Mouse (Mus musculus) MEL (cell line): ENCODE measurements around the gene Top3a. TPM values are rescaled to one million over a fixed set of nuclear protein-coding genes. Genes with fewer than 3 reads are reported as not detected.

Experiments used
- DNase-seq: peaks from one replicate; pipeline ENCODE4 v3.0.0; 2011; ENCODE audit warnings: low read depth, low spot score
- H3K27ac ChIP-seq: 2 replicates; pipeline ENCODE4 v1.5.1; 2012; ENCODE audit warnings: low read depth, mild to moderate bottlenecking, control low read depth, low read length, moderate library complexity; ENCODE audit not compliant: control insufficient read depth
- H3K27me3 ChIP-seq, 2 experiments: fragments of 150-350 bp in 1 of 2; sonication (generic) in 1 of 2; 2 replicates each; pipeline ENCODE4 v1.6.1; 2012; ENCODE audit warnings: low read length in 2 of 2, mild to moderate bottlenecking in 2 of 2, improper control_type of control experiment in 1 of 2, moderate library complexity in 1 of 2; ENCODE audit not compliant: insufficient read depth in 2 of 2, control insufficient read depth in 1 of 2
- H3K36me3 ChIP-seq, 2 experiments: 2 replicates each; pipeline ENCODE4 v1.6.1; 2012 to 2014; ENCODE audit warnings: low read length in 2 of 2, improper control_type of control experiment in 1 of 2, inconsistent platforms in 1 of 2, mild to moderate bottlenecking in 1 of 2; ENCODE audit not compliant: insufficient read depth in 2 of 2, control insufficient read depth in 1 of 2
- H3K4me1 ChIP-seq, 2 experiments: fragments of 150-350 bp in 1 of 2; sonication (generic) in 1 of 2; 2 replicates each; pipeline ENCODE4 v1.6.1; 2012; ENCODE audit warnings: low read length in 2 of 2, improper control_type of control experiment in 1 of 2, mild to moderate bottlenecking in 1 of 2; ENCODE audit not compliant: insufficient read depth in 2 of 2, control insufficient read depth in 1 of 2
- H3K4me3 ChIP-seq, 2 experiments: fragments of 150-350 bp in 1 of 2; sonication (generic) in 1 of 2; 2 replicates each; pipeline ENCODE4 v1.5.1; 2012; ENCODE audit warnings: low read depth in 2 of 2, low read length in 2 of 2, mild to moderate bottlenecking in 2 of 2, moderate library complexity in 2 of 2, control low read depth in 1 of 2, improper control_type of control experiment in 1 of 2; ENCODE audit not compliant: control insufficient read depth in 1 of 2, insufficient read depth in 1 of 2
- H3K79me2 ChIP-seq: 2 replicates; pipeline ENCODE4 v1.6.1; 2012; ENCODE audit warnings: mild to moderate bottlenecking, low read length, moderate library complexity; ENCODE audit not compliant: control insufficient read depth, poor library complexity, insufficient read depth
- H3K9ac ChIP-seq: 2 replicates; pipeline ENCODE4 v1.6.1; 2012; ENCODE audit warnings: low read depth, mild to moderate bottlenecking, control low read depth, low read length, moderate library complexity; ENCODE audit not compliant: control insufficient read depth, poor library complexity, severe bottlenecking
- H3K9me3 ChIP-seq: fragments of 150-350 bp; sonication (generic); replicated peaks from 2 replicates; pipeline ENCODE4 v1.6.1; 2012; ENCODE audit warnings: mild to moderate bottlenecking, low read length, improper control_type of control experiment, moderate library complexity; ENCODE audit not compliant: insufficient read depth
- BHLHE40 ChIP-seq: IDR thresholded peaks from 2 replicates; pipeline ENCODE4 v1.6.1; 2012; ENCODE audit warnings: low read depth, mild to moderate bottlenecking, inconsistent platforms, low read length, improper control_type of control experiment, borderline replicate concordance
- CHD1 ChIP-seq: IDR thresholded peaks from 2 replicates; pipeline ENCODE4 v1.6.1; 2012; ENCODE audit warnings: low read depth, mild to moderate bottlenecking, inconsistent platforms, low read length, improper control_type of control experiment
- CHD2 ChIP-seq: IDR thresholded peaks from 2 replicates; pipeline ENCODE4 v1.6.1; 2011; ENCODE audit warnings: low read length, improper control_type of control experiment
- CTCF ChIP-seq, 3 experiments: IDR thresholded peaks in 2 of 3; conservative IDR thresholded peaks in 1 of 3; 2 replicates each; pipeline ENCODE4 v1.5.1; 2011 to 2012; ENCODE audit warnings: low read length in 3 of 3, low read depth in 2 of 3, mild to moderate bottlenecking in 2 of 3, improper control_type of control experiment in 1 of 3, inconsistent platforms in 1 of 3, mixed read lengths in 1 of 3, moderate library complexity in 1 of 3; ENCODE audit not compliant: control insufficient read depth in 1 of 3, insufficient read depth in 1 of 3, poor library complexity in 1 of 3, severe bottlenecking in 1 of 3
- E2F4 ChIP-seq: IDR thresholded peaks from 2 replicates; pipeline ENCODE4 v1.6.1; 2011; ENCODE audit warnings: low read depth, low read length, improper control_type of control experiment, borderline replicate concordance
- ELF1 ChIP-seq: IDR thresholded peaks from 2 replicates; pipeline ENCODE4 v1.6.1; 2014; ENCODE audit warnings: low read depth, mild to moderate bottlenecking, inconsistent platforms, low read length, improper control_type of control experiment, moderate library complexity
- ETS1 ChIP-seq: IDR thresholded peaks from 2 replicates; pipeline ENCODE4 v1.6.1; 2012; ENCODE audit warnings: low read depth, mild to moderate bottlenecking, inconsistent platforms, low read length, improper control_type of control experiment, moderate library complexity
- GABPA ChIP-seq: IDR thresholded peaks from 2 replicates; pipeline ENCODE4 v1.6.1; 2012; ENCODE audit warnings: low read depth, mild to moderate bottlenecking, inconsistent platforms, low read length, improper control_type of control experiment, moderate library complexity
- HCFC1 ChIP-seq: IDR thresholded peaks from 2 replicates; pipeline ENCODE4 v1.6.1; 2012; ENCODE audit warnings: low read depth, mild to moderate bottlenecking, inconsistent platforms, low read length, improper control_type of control experiment, moderate library complexity
- JUND ChIP-seq: IDR thresholded peaks from 2 replicates; pipeline ENCODE4 v1.6.1; 2011; ENCODE audit warnings: low read depth, mild to moderate bottlenecking, improper control_type of control experiment, low read length
- KAT2A ChIP-seq: conservative IDR thresholded peaks from 2 replicates; pipeline ENCODE4 v1.6.1; 2012; ENCODE audit warnings: low read depth, low read length, improper control_type of control experiment, inconsistent platforms
- MAX ChIP-seq: IDR thresholded peaks from 2 replicates; pipeline ENCODE4 v1.6.1; 2011; ENCODE audit warnings: low read length, improper control_type of control experiment
- MAZ ChIP-seq: IDR thresholded peaks from 2 replicates; pipeline ENCODE4 v1.6.1; 2012; ENCODE audit warnings: low read depth, mild to moderate bottlenecking, inconsistent platforms, low read length, improper control_type of control experiment
- MXI1 ChIP-seq: IDR thresholded peaks from 2 replicates; pipeline ENCODE4 v1.6.1; 2011; ENCODE audit warnings: mild to moderate bottlenecking, low read depth, low read length, improper control_type of control experiment
- MYB ChIP-seq: IDR thresholded peaks from 2 replicates; pipeline ENCODE4 v1.6.1; 2011; ENCODE audit warnings: mild to moderate bottlenecking, low read depth, low read length, improper control_type of control experiment
- MYC ChIP-seq: IDR thresholded peaks from 2 replicates; pipeline ENCODE4 v1.6.1; 2011; ENCODE audit warnings: low read depth, mild to moderate bottlenecking, low read length, improper control_type of control experiment, moderate library complexity
- POLR2A ChIP-seq, 2 experiments: IDR thresholded peaks; 2 replicates each; pipeline ENCODE4 v1.6.1; 2011 to 2012; ENCODE audit warnings: low read length in 2 of 2, mild to moderate bottlenecking in 2 of 2, control low read depth in 1 of 2, improper control_type of control experiment in 1 of 2, low read depth in 1 of 2, moderate library complexity in 1 of 2; ENCODE audit not compliant: control insufficient read depth in 1 of 2, insufficient read depth in 1 of 2, poor library complexity in 1 of 2
- POLR2AphosphoS5 ChIP-seq: IDR thresholded peaks from 2 replicates; pipeline ENCODE4 v1.6.1; 2012; ENCODE audit warnings: low read depth, borderline replicate concordance, mild to moderate bottlenecking, inconsistent platforms, low read length, moderate library complexity, mixed read lengths
- RCOR1 ChIP-seq: IDR thresholded peaks from 2 replicates; pipeline ENCODE4 v1.6.1; 2012; ENCODE audit warnings: low read depth, mild to moderate bottlenecking, inconsistent platforms, low read length, improper control_type of control experiment
- SIN3A ChIP-seq: IDR thresholded peaks from 2 replicates; pipeline ENCODE4 v1.6.1; 2012; ENCODE audit warnings: low read length, improper control_type of control experiment, inconsistent platforms
- SMC3 ChIP-seq: IDR thresholded peaks from 2 replicates; pipeline ENCODE4 v1.6.1; 2011; ENCODE audit warnings: low read depth, low read length, improper control_type of control experiment
- TAL1 ChIP-seq: IDR thresholded peaks from 2 replicates; pipeline ENCODE4 v1.6.1; 2012; ENCODE audit warnings: mild to moderate bottlenecking, inconsistent platforms, low read length, moderate library complexity, mixed read lengths
- TBP ChIP-seq: IDR thresholded peaks from 2 replicates; pipeline ENCODE4 v1.8.0; 2011; ENCODE audit warnings: low read depth, low read length, improper control_type of control experiment
- TCF12 ChIP-seq: IDR thresholded peaks from 2 replicates; pipeline ENCODE4 v1.6.1; 2014; ENCODE audit warnings: low read depth, mild to moderate bottlenecking, inconsistent platforms, low read length, improper control_type of control experiment, moderate library complexity
- UBTF ChIP-seq: IDR thresholded peaks from 2 replicates; pipeline ENCODE4 v1.6.1; 2012; ENCODE audit warnings: low read depth, mild to moderate bottlenecking, inconsistent platforms, low read length, improper control_type of control experiment, moderate library complexity, borderline replicate concordance; ENCODE audit not compliant: insufficient read depth
- USF1 ChIP-seq: IDR thresholded peaks from 2 replicates; pipeline ENCODE4 v1.6.1; 2014; ENCODE audit warnings: low read depth, mild to moderate bottlenecking, inconsistent platforms, low read length, improper control_type of control experiment, moderate library complexity
- USF2 ChIP-seq, 2 experiments: IDR thresholded peaks; 2 replicates each; pipeline ENCODE4 v1.6.1; 2011 to 2012; ENCODE audit warnings: improper control_type of control experiment in 2 of 2, low read length in 2 of 2, borderline replicate concordance in 1 of 2, inconsistent platforms in 1 of 2, low read depth in 1 of 2, mild to moderate bottlenecking in 1 of 2; ENCODE audit not compliant: insufficient read depth in 1 of 2
- ZC3H11A ChIP-seq: IDR thresholded peaks from 2 replicates; pipeline ENCODE4 v1.6.1; 2012; ENCODE audit warnings: low read depth, mild to moderate bottlenecking, inconsistent platforms, low read length, improper control_type of control experiment
- ZMIZ1 ChIP-seq: IDR thresholded peaks from 2 replicates; pipeline ENCODE4 v1.6.1; 2012; ENCODE audit warnings: low read depth, mild to moderate bottlenecking, inconsistent platforms, low read length, improper control_type of control experiment, moderate library complexity
- polyA plus RNA-seq, 2 experiments: library from polyadenylated mRNA; stranded (reverse) in 1 of 2; unstranded in 1 of 2; fragments of >175 nt in 1 of 2; fragments of >200 nt in 1 of 2; gene quantifications; 2 replicates each; pipeline versions ENCODE4 v1.2.1 to v1.2.4; 2012; ENCODE audit warnings: low replicate concordance in 2 of 2, low read depth in 1 of 2; ENCODE audit not compliant: insufficient read length in 2 of 2, insufficient read depth in 1 of 2, missing spikeins in 1 of 2
- total RNA-seq: library from RNA; depleted of rRNA; stranded (reverse); fragments of 300-350 nt; gene quantifications from 2 replicates; pipeline ENCODE4 v1.2.3, GENCODE M21; 2012

Gene Top3a
- total and polyA plus RNA-seq, 3 experiments, result 17.7 to 18.4 TPM; not detected in 1

GRCm38 (mm10) chr11:60704023-60704880, 72.9 kb downstream of the Top3a start:
- H3K27ac ChIP-seq, result no peak overlapping the region
- no peak for DNase-seq
- H3K36me3 ChIP-seq, result peaks cover 0 to 7% of the 10 kb centered on the region in 2 experiments; a peak in 3 of 4 replicates

GRCm38 (mm10) chr11:60703131-60703530, 74.0 kb downstream of the Top3a start:
- Histone ChIP-seq H3K4me1 (peaks cover 8 to 16% of the 10 kb centered on the region in 2 experiments), H3K27me3 (no peaks in the 10 kb centered on the region), H3K79me2 (peaks cover 4% of the 10 kb centered on the region; the same call in 1 of the 2 replicates), H3K9me3 (no peaks in the 10 kb centered on the region), H3K27ac (no peak overlapping the region), H3K4me3 (no peak overlapping the region), H3K36me3 (peaks cover 0 to 10% of the 10 kb centered on the region in 2 experiments; a peak in 3 of 4 replicates), H3K9ac (no peak overlapping the region)
- peak; percentile 76 for DNase-seq
- no peak for TF ChIP-seq ETS1
- TF ChIP-seq SIN3A, result peak; percentile 52; the same call in 1 of the 2 replicates
- TF ChIP-seq RCOR1, result no peak
- TF ChIP-seq ZC3H11A, result no peak; the same call in 1 of the 2 replicates
- TF ChIP-seq KAT2A, result no peak
- no peak for TF ChIP-seq POLR2AphosphoS5
- TF ChIP-seq TBP, result no peak
- TF ChIP-seq MAZ, result peak; percentile 72; the same call in 1 of the 2 replicates
- TF ChIP-seq TCF12, result no peak
- TF ChIP-seq JUND, result no peak
- TF ChIP-seq ELF1, result peak; percentile 7; the same call in 1 of the 2 replicates
- TF ChIP-seq MAX, result 0 out of 2 replicates have a peak, but pooled peaks have one; percentile 13
- TF ChIP-seq CHD1, result no peak
- TF ChIP-seq MXI1, result 0 out of 2 replicates have a peak, but pooled peaks have one; percentile 29
- peak; percentile 51 for TF ChIP-seq SMC3
- TF ChIP-seq CTCF (IDR thresholded peaks at IDR 0.05 in 2 of 3, conservative IDR thresholded peaks at IDR 0.05 in 1 of 3; ENCODE audit: control insufficient read depth in 1 of 3, insufficient read depth in 1 of 3, low read depth in 2 of 3, low read length in 3 of 3, poor library complexity in 1 of 3, severe bottlenecking in 1 of 3), result peak; percentile 74 to 89 (median 87)
- peak; percentile 44; the same call in 1 of the 2 replicates for TF ChIP-seq HCFC1
- no peak for TF ChIP-seq UBTF
- TF ChIP-seq E2F4, result no peak
- TF ChIP-seq POLR2A (IDR thresholded peaks at IDR 0.05; ENCODE audit: control insufficient read depth in 1 of 2, insufficient read depth in 1 of 2, low read depth in 1 of 2, low read length in 2 of 2, poor library complexity in 1 of 2), result no peak
- no peak for TF ChIP-seq USF2 (IDR thresholded peaks at IDR 0.05; ENCODE audit: borderline replicate concordance in 1 of 2, insufficient read depth in 1 of 2, low read depth in 1 of 2, low read length in 2 of 2)
- TF ChIP-seq ZMIZ1, result no peak

More at GRCm38 (mm10) chr11:60704023-60704880, 72.9 kb downstream of the Top3a start:
- H3K27me3 ChIP-seq, result no peaks in the 10 kb centered on the region
- no peak overlapping the region for H3K4me3 ChIP-seq
- peaks cover 4% of the 10 kb centered on the region; the same call in 1 of the 2 replicates for H3K79me2 ChIP-seq
- no peaks in the 10 kb centered on the region for H3K9me3 ChIP-seq
- H3K9ac ChIP-seq, result no peak overlapping the region
- H3K4me1 ChIP-seq, result peaks cover 5 to 11% of the 10 kb centered on the region in 2 experiments; a peak in 3 of 4 replicates
- no peak for TF ChIP-seq UBTF
- no peak for TF ChIP-seq USF2 (IDR thresholded peaks at IDR 0.05; ENCODE audit: borderline replicate concordance in 1 of 2, insufficient read depth in 1 of 2, low read depth in 1 of 2, low read length in 2 of 2)
- no peak for TF ChIP-seq MXI1
- no peak for TF ChIP-seq SIN3A
- TF ChIP-seq MYC, result no peak
- TF ChIP-seq SMC3, result no peak
- TF ChIP-seq ETS1, result no peak
- no peak for TF ChIP-seq JUND
- no peak for TF ChIP-seq RCOR1
- no peak for TF ChIP-seq MYB
- no peak for TF ChIP-seq ELF1
- TF ChIP-seq TAL1, result no peak
- TF ChIP-seq CTCF (IDR thresholded peaks at IDR 0.05 in 2 of 3, conservative IDR thresholded peaks at IDR 0.05 in 1 of 3; ENCODE audit: control insufficient read depth in 1 of 3, insufficient read depth in 1 of 3, low read depth in 2 of 3, low read length in 3 of 3, poor library complexity in 1 of 3, severe bottlenecking in 1 of 3), result no peak
- no peak for TF ChIP-seq CHD1
- no peak for TF ChIP-seq BHLHE40
- TF ChIP-seq CHD2, result no peak
- TF ChIP-seq TCF12, result no peak
- no peak for TF ChIP-seq GABPA
- TF ChIP-seq USF1, result no peak
- TF ChIP-seq, all 39 proteins: peak for 0
